Mouse (Mus musculus): ENCODE data around the gene Hunk. TPM values are rescaled to one million over a fixed set of nuclear protein-coding genes. Genes with fewer than 3 reads are reported as not detected.

Hunk gene
- polyA plus RNA-seq, 1 experiment: 0.71 TPM

- Histone ChIP-seq H3K4me3 (ENCODE audit: insufficient read depth, poor library complexity, severe bottlenecking) (no peak overlapping the region), H3ac (ENCODE audit: control insufficient read depth, insufficient read length, low read depth) (no peak overlapping the region), H3K27me3 (ENCODE audit: control insufficient read depth, insufficient read depth, insufficient read length) (no peaks in the 10 kb centered on the region), H3K79me2 (ENCODE audit: control insufficient read depth, insufficient read depth) (no peaks in the 10 kb centered on the region), H3K79me3 (ENCODE audit: low read depth) (no peaks in the 10 kb centered on the region), H3K36me3 (ENCODE audit: control insufficient read depth, insufficient read depth) (no peaks in the 10 kb centered on the region)
- TF ChIP-seq MAX (IDR thresholded peaks at IDR 0.05) (no peak), USF1 (IDR thresholded peaks at IDR 0.05; ENCODE audit: low read depth) (no peak), FOSL1 (IDR thresholded peaks at IDR 0.05; ENCODE audit: insufficient read depth, low read length, poor library complexity, severe bottlenecking) (no peak), CTCF (IDR thresholded peaks at IDR 0.05; ENCODE audit: control insufficient read depth, insufficient read depth, insufficient read length) (no peak), MYOG (IDR thresholded peaks at IDR 0.05; ENCODE audit: control insufficient read depth, extremely low read depth, insufficient read length) (no peak), CEBPB (IDR thresholded peaks at IDR 0.05; ENCODE audit: low read depth) (no peak)
Observed at GRCm38 (mm10) chr16:90497749-90498464, 112.1 kb downstream of the Hunk start.

DNA sequence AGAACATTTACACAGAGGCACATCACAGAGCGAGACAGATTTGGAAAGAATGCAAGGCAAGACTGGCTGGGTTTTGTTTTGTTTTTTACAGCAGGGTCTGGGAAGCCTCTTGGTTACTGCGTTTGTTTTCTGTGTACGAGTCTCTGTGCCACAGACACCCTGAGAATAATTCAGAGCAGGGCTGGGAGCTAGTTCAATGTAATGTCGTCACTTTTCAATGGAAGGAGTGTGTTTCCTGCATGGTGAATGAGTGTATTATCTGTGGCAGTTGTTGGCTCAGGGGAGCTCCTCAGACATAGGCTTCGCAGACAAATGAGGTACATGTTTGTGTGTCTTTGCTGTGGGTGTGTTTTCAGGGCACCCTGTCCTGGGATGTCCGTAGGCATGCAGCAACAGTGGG lies 115.0 kb downstream of the Hunk start:
- Histone ChIP-seq H3K27me3 (ENCODE audit: control insufficient read depth, insufficient read depth, insufficient read length) (no peaks in the 10 kb centered on the region), H3K79me2 (ENCODE audit: control insufficient read depth, insufficient read depth) (no peaks in the 10 kb centered on the region), H3K79me3 (ENCODE audit: low read depth) (no peaks in the 10 kb centered on the region), H3K4me3 (ENCODE audit: insufficient read depth, poor library complexity, severe bottlenecking) (no peak overlapping the region), H3K36me3 (ENCODE audit: control insufficient read depth, insufficient read depth) (no peaks in the 10 kb centered on the region), H3ac (ENCODE audit: control insufficient read depth, insufficient read length, low read depth) (no peak overlapping the region)
- TF ChIP-seq USF1 (IDR thresholded peaks at IDR 0.05; ENCODE audit: low read depth) (no peak), MAX (IDR thresholded peaks at IDR 0.05) (no peak), MYOG (IDR thresholded peaks at IDR 0.05; ENCODE audit: control insufficient read depth, extremely low read depth, insufficient read length) (no peak), CTCF (IDR thresholded peaks at IDR 0.05; ENCODE audit: control insufficient read depth, insufficient read depth, insufficient read length) (no peak), FOSL1 (IDR thresholded peaks at IDR 0.05; ENCODE audit: insufficient read depth, low read length, poor library complexity, severe bottlenecking) (no peak), CEBPB (IDR thresholded peaks at IDR 0.05; ENCODE audit: low read depth) (no peak), MYOD1 (IDR thresholded peaks at IDR 0.05; ENCODE audit: control insufficient read depth, insufficient read length, low read depth) (no peak)

- no peaks in the 10 kb centered on the region for H3K36me3 ChIP-seq (ENCODE audit: control insufficient read depth, insufficient read depth)
- TF ChIP-seq MYOG (IDR thresholded peaks at IDR 0.05; ENCODE audit: control insufficient read depth, extremely low read depth, insufficient read length): no peak
- no peak for TF ChIP-seq CTCF (IDR thresholded peaks at IDR 0.05; ENCODE audit: control insufficient read depth, insufficient read depth, insufficient read length)
- no peak overlapping the region for H3K4me3 ChIP-seq (ENCODE audit: insufficient read depth, poor library complexity, severe bottlenecking)
- no peaks in the 10 kb centered on the region for H3K27me3 ChIP-seq (ENCODE audit: control insufficient read depth, insufficient read depth, insufficient read length)
- H3K79me3 ChIP-seq (ENCODE audit: low read depth): no peaks in the 10 kb centered on the region
- H3K79me2 ChIP-seq (ENCODE audit: control insufficient read depth, insufficient read depth): no peaks in the 10 kb centered on the region
- no peak overlapping the region for H3ac ChIP-seq (ENCODE audit: control insufficient read depth, insufficient read length, low read depth)
Observed at GRCm38 (mm10) chr16:90505252-90505651, 119.4 kb downstream of the Hunk start.

- TF ChIP-seq CTCF (IDR thresholded peaks at IDR 0.05; ENCODE audit: control insufficient read depth, insufficient read depth, insufficient read length) (no peak), FOSL1 (IDR thresholded peaks at IDR 0.05; ENCODE audit: insufficient read depth, low read length, poor library complexity, severe bottlenecking) (no peak), MYOG (IDR thresholded peaks at IDR 0.05; ENCODE audit: control insufficient read depth, extremely low read depth, insufficient read length) (no peak), USF1 (IDR thresholded peaks at IDR 0.05; ENCODE audit: low read depth) (no peak), CEBPB (IDR thresholded peaks at IDR 0.05; ENCODE audit: low read depth) (no peak), MYOD1 (IDR thresholded peaks at IDR 0.05; ENCODE audit: control insufficient read depth, insufficient read length, low read depth) (no peak), MAX (IDR thresholded peaks at IDR 0.05) (no peak)
Observed at GRCm38 (mm10) chr16:90505680-90506079, 119.9 kb downstream of the Hunk start.

GRCm38 (mm10) chr16:90511551-90512296 lies 125.9 kb downstream of the Hunk start:
- H3ac ChIP-seq (ENCODE audit: control insufficient read depth, insufficient read length, low read depth): no peak overlapping the region
- H3K27me3 ChIP-seq (ENCODE audit: control insufficient read depth, insufficient read depth, insufficient read length): no peaks in the 10 kb centered on the region
- H3K36me3 ChIP-seq (ENCODE audit: control insufficient read depth, insufficient read depth): no peaks in the 10 kb centered on the region
- no peaks in the 10 kb centered on the region for H3K79me3 ChIP-seq (ENCODE audit: low read depth)
- H3K79me2 ChIP-seq (ENCODE audit: control insufficient read depth, insufficient read depth): no peaks in the 10 kb centered on the region
- TF ChIP-seq MAX (IDR thresholded peaks at IDR 0.05) (no peak), MYOG (IDR thresholded peaks at IDR 0.05; ENCODE audit: control insufficient read depth, extremely low read depth, insufficient read length) (no peak), FOSL1 (IDR thresholded peaks at IDR 0.05; ENCODE audit: insufficient read depth, low read length, poor library complexity, severe bottlenecking) (no peak), CEBPB (IDR thresholded peaks at IDR 0.05; ENCODE audit: low read depth) (no peak), CTCF (IDR thresholded peaks at IDR 0.05; ENCODE audit: control insufficient read depth, insufficient read depth, insufficient read length) (no peak), MYOD1 (IDR thresholded peaks at IDR 0.05; ENCODE audit: control insufficient read depth, insufficient read length, low read depth) (no peak), USF1 (IDR thresholded peaks at IDR 0.05; ENCODE audit: low read depth) (no peak)
- H3K4me3 ChIP-seq (ENCODE audit: insufficient read depth, poor library complexity, severe bottlenecking): no peak overlapping the region

More at GRCm38 (mm10) chr16:90505680-90506079, 119.9 kb downstream of the Hunk start:
- H3ac ChIP-seq (ENCODE audit: control insufficient read depth, insufficient read length, low read depth): no peak overlapping the region
- no peak overlapping the region for H3K4me3 ChIP-seq (ENCODE audit: insufficient read depth, poor library complexity, severe bottlenecking)
- H3K79me3 ChIP-seq (ENCODE audit: low read depth): no peaks in the 10 kb centered on the region
- no peaks in the 10 kb centered on the region for H3K27me3 ChIP-seq (ENCODE audit: control insufficient read depth, insufficient read depth, insufficient read length)
- no peaks in the 10 kb centered on the region for H3K79me2 ChIP-seq (ENCODE audit: control insufficient read depth, insufficient read depth)
- no peaks in the 10 kb centered on the region for H3K36me3 ChIP-seq (ENCODE audit: control insufficient read depth, insufficient read depth)
